8 mouse cellular contexts compared by ENCODE assay signal in genomic region chr10:70060021-70060688, GRCm38 (mm10). TPM values are rescaled to one million over a fixed set of nuclear protein-coding genes. Genes with fewer than 3 reads are reported as not detected.
DNase-seq lines count a peak whose midpoint lies in the region; ATAC-seq and TF ChIP-seq lines count a peak whose summit lies in the region.

No protein-coding gene starts in this region.

- TF ChIP-seq RAD21 in CH12.LX (IDR thresholded peaks at IDR 0.05; ENCODE audit: low read depth, low read length), result no peak

- peaks cover 10% of the 10 kb centered on the region for H3K4me1 ChIP-seq in forebrain, embryonic 13.5 days
- H3K4me1 ChIP-seq in forebrain, embryonic 12.5 days, result 0 out of 2 replicates have a peak, but pooled peaks cover 3% of the 10 kb centered on the region
- peaks cover 0 to 21% of the 10 kb centered on the region in 2 experiments; a peak in 2 of 4 replicates for H3K4me1 ChIP-seq in CH12.LX (ENCODE audit: control insufficient read depth in 1 of 2, insufficient read depth in 2 of 2)
- H3K4me1 ChIP-seq in liver, embryonic 11.5 days (replicated peaks; ENCODE audit: control insufficient read depth, insufficient read depth, low read length), result no peaks in the 10 kb centered on the region

- H3K79me2 ChIP-seq in CH12.LX (replicated peaks; ENCODE audit: control insufficient read depth, extremely low read depth, insufficient read depth, poor library complexity, severe bottlenecking), result no peaks in the 10 kb centered on the region

- in situ Hi-C loops in CH12.LX (cut with MboI; ENCODE audit: low pct_ligation_motif_present, low pct_unique_long_range_greater_than_20kb, low sequenced_read_pairs), result no loop called here

- H3K4me2 ChIP-seq in forebrain, embryonic 13.5 days, result no peak overlapping the region
- H3K4me2 ChIP-seq in forebrain, embryonic 12.5 days, result no peak overlapping the region
- peak overlapping the region; percentile 83 for H3K4me2 ChIP-seq in CH12.LX (ENCODE audit: insufficient read depth, low read depth, poor library complexity, severe bottlenecking)
- H3K4me2 ChIP-seq in liver, embryonic 11.5 days, result no peak overlapping the region

- TF ChIP-seq CTCF in CH12.LX (conservative IDR thresholded peaks at IDR 0.05 in 1 of 2, IDR thresholded peaks at IDR 0.05 in 1 of 2; ENCODE audit: low read depth in 2 of 2, low read length in 2 of 2), result no peak

- no peaks in the 10 kb centered on the region for H3K9me3 ChIP-seq in forebrain, embryonic 13.5 days (replicated peaks)
- no peaks in the 10 kb centered on the region for H3K9me3 ChIP-seq in forebrain, embryonic 12.5 days
- peaks cover 6% of the 10 kb centered on the region for H3K9me3 ChIP-seq in CH12.LX (replicated peaks; ENCODE audit: low read length)
- no peaks in the 10 kb centered on the region; the same call in 1 of the 2 replicates for H3K9me3 ChIP-seq in liver, embryonic 11.5 days (ENCODE audit: control insufficient read depth, low read length)

- TF ChIP-seq POLR2A in CH12.LX (IDR thresholded peaks at IDR 0.05; ENCODE audit: low read depth, low read length), result no peak

- dilution Hi-C loops in CH12.LX (cut with MboI; ENCODE audit: extremely low pct_ligation_motif_present, extremely low pct_unique_long_range_greater_than_20kb, low sequenced_read_pairs), result no loop called here

- H3K36me3 ChIP-seq in forebrain, embryonic 13.5 days (ENCODE audit: poor library complexity, severe bottlenecking), result no peaks in the 10 kb centered on the region
- no peaks in the 10 kb centered on the region for H3K36me3 ChIP-seq in forebrain, embryonic 12.5 days (replicated peaks)
- H3K36me3 ChIP-seq in CH12.LX (replicated peaks in 1 of 2; ENCODE audit: control insufficient read depth in 1 of 2, insufficient read depth in 1 of 2, low read length in 1 of 2), result no peaks in the 10 kb centered on the region
- no peaks in the 10 kb centered on the region for H3K36me3 ChIP-seq in liver, embryonic 11.5 days (ENCODE audit: control insufficient read depth, insufficient read depth, low read length)

- H3K9ac ChIP-seq in forebrain, embryonic 13.5 days, result no peak overlapping the region
- H3K9ac ChIP-seq in forebrain, embryonic 12.5 days, result no peak overlapping the region
- no peak overlapping the region for H3K9ac ChIP-seq in CH12.LX (ENCODE audit: insufficient read depth, low read depth)
- no peak overlapping the region for H3K9ac ChIP-seq in liver, embryonic 11.5 days (ENCODE audit: low read depth, low read length)

- peak; percentile 71 for TF ChIP-seq EP300 in CH12.LX (IDR thresholded peaks at IDR 0.05; ENCODE audit: low read length)

- ATAC-seq in forebrain, embryonic 13.5 days, result peak; percentile 75
- ATAC-seq in forebrain, embryonic 12.5 days (ENCODE audit: low FRiP score), result no peak
- ATAC-seq in liver, embryonic 11.5 days (replicated peaks; ENCODE audit: low FRiP score), result no peak
- no peak for ATAC-seq in monocyte, adult 5-6 weeks (replicated peaks; ENCODE audit: insufficient number of reproducible peaks, low FRiP score, low TSS enrichment, poor library complexity, severe bottlenecking)

- 71% methylated on average over 19 of the region's 19 CpGs for WGBS in forebrain, embryonic 13.5 days
- 80% methylated on average over 19 of the region's 19 CpGs for WGBS in forebrain, embryonic 12.5 days
- 78% methylated on average over 19 of the region's 19 CpGs for WGBS in liver, embryonic 11.5 days

- no peaks in the 10 kb centered on the region for H3K27me3 ChIP-seq in forebrain, embryonic 13.5 days
- H3K27me3 ChIP-seq in forebrain, embryonic 12.5 days, result no peaks in the 10 kb centered on the region
- peaks cover 15% of the 10 kb centered on the region for H3K27me3 ChIP-seq in CH12.LX (replicated peaks)
- H3K27me3 ChIP-seq in liver, embryonic 11.5 days (replicated peaks; ENCODE audit: control insufficient read depth, insufficient read depth, low read length), result no peaks in the 10 kb centered on the region

- H3K27ac ChIP-seq in forebrain, embryonic 13.5 days, result peak overlapping the region; percentile 16; the same call in 1 of the 2 replicates
- no peak overlapping the region for H3K27ac ChIP-seq in forebrain, embryonic 12.5 days
- no peak overlapping the region for H3K27ac ChIP-seq in CH12.LX (ENCODE audit: insufficient read depth, low read depth)
- H3K27ac ChIP-seq in liver, embryonic 11.5 days (ENCODE audit: low read depth, low read length), result no peak overlapping the region

- DNase-seq in CH12.LX (ENCODE audit: extremely low read depth), result peak; percentile 85
- peak; percentile 81 for DNase-seq in gastrocnemius, postnatal 25 days
- peak; percentile 60 for DNase-seq in layer of hippocampus, adult 9-11 months
- peak; percentile 58 to 74 for DNase-seq in right cerebral cortex, adult 2 months (ENCODE audit: low spot score in 2 of 2)
- DNase-seq in liver, embryonic 11.5 days (ENCODE audit: low spot score), result no peak

- no peak overlapping the region for H3K4me3 ChIP-seq in forebrain, embryonic 13.5 days
- H3K4me3 ChIP-seq in forebrain, embryonic 12.5 days (replicated peaks), result no peak overlapping the region
- peak overlapping the region in 2 of 3 experiments; percentile 3 for H3K4me3 ChIP-seq in CH12.LX (replicated peaks in 1 of 3; ENCODE audit: low read depth in 2 of 3, low read length in 2 of 3, poor library complexity in 1 of 3)
- H3K4me3 ChIP-seq in liver, embryonic 11.5 days (ENCODE audit: low read depth, low read length), result no peak overlapping the region

TF ChIP-seq in CH12.LX, 34 proteins besides CTCF, POLR2A, EP300 and RAD21:
- TF ChIP-seq TBP (conservative IDR thresholded peaks at IDR 0.05; ENCODE audit: low read depth, low read length), result no peak
- peak; percentile 47; the same call in 1 of the 2 replicates for TF ChIP-seq IRF4 (IDR thresholded peaks at IDR 0.05; ENCODE audit: low read depth, low read length)
- peak; percentile 89 for TF ChIP-seq ETS1 (conservative IDR thresholded peaks at IDR 0.05; ENCODE audit: low read depth, low read length)
- TF ChIP-seq MYC (IDR thresholded peaks at IDR 0.05; ENCODE audit: low read depth, low read length), result no peak
- TF ChIP-seq MXI1 (IDR thresholded peaks at IDR 0.05; ENCODE audit: low read depth, low read length), result peak; percentile 22; the same call in 1 of the 2 replicates
- TF ChIP-seq TCF12 (IDR thresholded peaks at IDR 0.05; ENCODE audit: low read depth, low read length), result peak; percentile 98
- no peak for TF ChIP-seq PAX5 (IDR thresholded peaks at IDR 0.05; ENCODE audit: low read length)
- peak; percentile 64; the same call in 1 of the 2 replicates for TF ChIP-seq RCOR1 (conservative IDR thresholded peaks at IDR 0.05; ENCODE audit: low read depth, low read length)
- TF ChIP-seq NELFE (IDR thresholded peaks at IDR 0.05; ENCODE audit: low read depth, low read length), result no peak
- TF ChIP-seq BHLHE40 (IDR thresholded peaks at IDR 0.05; ENCODE audit: low read depth, low read length), result peak; percentile 77
- TF ChIP-seq SIN3A (IDR thresholded peaks at IDR 0.05; ENCODE audit: low read length), result peak; percentile 76
- no peak for TF ChIP-seq USF2 (conservative IDR thresholded peaks at IDR 0.05; ENCODE audit: low read depth, low read length)
- TF ChIP-seq USF1 (IDR thresholded peaks at IDR 0.05; ENCODE audit: low read depth, low read length), result no peak
- 0 out of 2 replicates have a peak, but pooled peaks have one; percentile 22 for TF ChIP-seq KAT2A (IDR thresholded peaks at IDR 0.05; ENCODE audit: insufficient replicate concordance, low read length)
- TF ChIP-seq MAX (IDR thresholded peaks at IDR 0.05; ENCODE audit: low read length), result peak; percentile 14; the same call in 1 of the 2 replicates
- TF ChIP-seq SMC3 (IDR thresholded peaks at IDR 0.05; ENCODE audit: low read depth, low read length), result no peak
- 0 out of 2 replicates have a peak, but pooled peaks have one; percentile 47 for TF ChIP-seq MAFK (IDR thresholded peaks at IDR 0.05; ENCODE audit: insufficient replicate concordance, low read length)
- TF ChIP-seq CHD2 (IDR thresholded peaks at IDR 0.05; ENCODE audit: low read length), result 0 out of 2 replicates have a peak, but pooled peaks have one; percentile 36
- no peak for TF ChIP-seq ZKSCAN1 (IDR thresholded peaks at IDR 0.05; ENCODE audit: borderline replicate concordance, low read depth, low read length)
- no peak for TF ChIP-seq POLR2AphosphoS2 (IDR thresholded peaks at IDR 0.05; ENCODE audit: low read depth, low read length)
- no peak for TF ChIP-seq HCFC1 (IDR thresholded peaks at IDR 0.05; ENCODE audit: low read depth, low read length)
- TF ChIP-seq GABPA (IDR thresholded peaks at IDR 0.05; ENCODE audit: insufficient replicate concordance, low read depth, low read length), result no peak
- no peak for TF ChIP-seq NRF1 (IDR thresholded peaks at IDR 0.05; ENCODE audit: low read depth, low read length)
- no peak; the same call in 1 of the 2 replicates for TF ChIP-seq ZNF384 (IDR thresholded peaks at IDR 0.05; ENCODE audit: low read depth, low read length)
- TF ChIP-seq MEF2A (IDR thresholded peaks at IDR 0.05; ENCODE audit: borderline replicate concordance, low read depth, low read length), result peak; percentile 37; the same call in 1 of the 2 replicates
- no peak for TF ChIP-seq UBTF (IDR thresholded peaks at IDR 0.05; ENCODE audit: low read depth, low read length)
- no peak for TF ChIP-seq ZC3H11A (IDR thresholded peaks at IDR 0.05; ENCODE audit: low read depth, low read length)
- TF ChIP-seq CHD1 (IDR thresholded peaks at IDR 0.05; ENCODE audit: low read depth, low read length), result no peak

RNA-seq across cellular contexts. Expression of gene Ccdc6, which starts 36.8 kb away (rescaled TPM):
- 15.9 and 17.1 TPM in 2 replicates for polyA plus RNA-seq in forebrain, embryonic 13.5 days (2015; fragmentation: Nextera tagmentation; extraction: Ambion mirVana)
- polyA plus RNA-seq in forebrain, embryonic 12.5 days (2016; fragmentation: Nextera tagmentation; extraction: Ambion mirVana), result 15.9 TPM in 2 replicates
- total RNA-seq in CH12.LX (2012; rRNA removed) (28.5 and 36.7 TPM in 2 replicates), CH12.LX (2014; rRNA removed) (17.1 and 19.7 TPM in 2 replicates)
- polyA plus RNA-seq in CH12.LX (2012; ENCODE audit: insufficient read length, low read depth), result 33.0 and 33.5 TPM in 2 replicates
- 100 to 1,000 TPM in 1 of 2 experiments, 10 to 100 TPM in 1; 98.9 to 100 TPM for total RNA-seq in gastrocnemius, postnatal 25 days (2021)
- polyA plus RNA-seq in liver, embryonic 11.5 days (2014; fragmentation: Nextera tagmentation; extraction: Ambion mirVana), result 18.8 and 19.1 TPM in 2 replicates
- 9.9 to 21.5 TPM (median 17.3 TPM) in 3 replicates for total RNA-seq in monocyte, adult 5-6 weeks (2017)

Comparison
In these comparisons a context has a peak if more than half of its experiments do, and no peak if none do; other contexts are left out.
1. H3K4me3 ChIP-seq: peak in CH12.LX (2 of 3); none in forebrain, embryonic 13.5 days (single experiment), forebrain, embryonic 12.5 days (single experiment) and liver, embryonic 11.5 days (single experiment).